Mouse (Mus musculus): ENCODE data around the gene Olfr867. TPM values are rescaled to one million over a fixed set of nuclear protein-coding genes. Genes with fewer than 3 reads are reported as not detected.

The Olfr867 gene
- not detected for total RNA-seq (2021)

DNA sequence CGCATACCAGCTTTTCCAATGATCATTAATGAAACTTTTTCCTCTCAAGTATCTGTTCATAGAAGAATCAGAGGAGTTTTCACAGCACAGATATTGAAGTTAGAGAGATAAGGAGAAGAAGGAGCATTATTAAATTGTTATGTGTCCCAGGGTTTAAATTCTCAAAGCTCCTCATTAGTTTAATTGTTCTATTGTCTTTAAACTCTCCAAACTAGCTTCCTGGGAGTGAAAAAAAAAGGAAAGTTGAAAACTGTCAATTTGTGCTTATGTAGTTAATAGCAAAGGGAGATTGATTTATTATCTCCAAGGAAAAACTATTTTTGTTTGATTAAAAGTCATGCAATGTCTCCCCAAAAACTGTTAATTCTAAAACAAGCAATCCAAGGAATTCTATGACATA lies at the start of gene Olfr867:
Gene Olfr867 (minus strand): TSS at position 101 of the 400 bp plus-strand sequence.
- DNase-seq = no peak
- intact Hi-C loops (cut with DNase I) = no loop called here

DNA sequence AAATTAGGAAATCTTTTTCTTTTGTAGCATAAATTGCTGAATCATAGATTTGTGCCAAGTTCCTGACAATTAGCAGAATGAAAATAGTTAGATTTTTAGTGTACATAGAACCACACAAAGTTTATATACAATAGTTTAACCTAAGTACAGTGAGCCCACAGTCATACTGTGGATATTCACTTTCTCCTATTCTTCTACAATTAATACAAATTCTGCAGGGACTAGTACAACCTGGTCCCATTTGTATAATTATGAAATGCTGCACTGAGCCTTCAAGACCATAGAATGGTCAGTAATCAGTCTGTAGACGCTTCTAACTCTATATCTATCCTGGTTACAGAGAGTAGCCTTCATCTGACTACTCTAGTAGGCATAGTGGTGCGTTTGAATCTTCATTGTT lies 41.0 kb upstream of the Olfr867 start, which contains the start of gene Olfr868:
Gene Olfr868 (plus strand): TSS at position 301 of the 400 bp plus-strand sequence.
- DNase-seq = no peak
- intact Hi-C loops (cut with DNase I) = no loop called here

DNA sequence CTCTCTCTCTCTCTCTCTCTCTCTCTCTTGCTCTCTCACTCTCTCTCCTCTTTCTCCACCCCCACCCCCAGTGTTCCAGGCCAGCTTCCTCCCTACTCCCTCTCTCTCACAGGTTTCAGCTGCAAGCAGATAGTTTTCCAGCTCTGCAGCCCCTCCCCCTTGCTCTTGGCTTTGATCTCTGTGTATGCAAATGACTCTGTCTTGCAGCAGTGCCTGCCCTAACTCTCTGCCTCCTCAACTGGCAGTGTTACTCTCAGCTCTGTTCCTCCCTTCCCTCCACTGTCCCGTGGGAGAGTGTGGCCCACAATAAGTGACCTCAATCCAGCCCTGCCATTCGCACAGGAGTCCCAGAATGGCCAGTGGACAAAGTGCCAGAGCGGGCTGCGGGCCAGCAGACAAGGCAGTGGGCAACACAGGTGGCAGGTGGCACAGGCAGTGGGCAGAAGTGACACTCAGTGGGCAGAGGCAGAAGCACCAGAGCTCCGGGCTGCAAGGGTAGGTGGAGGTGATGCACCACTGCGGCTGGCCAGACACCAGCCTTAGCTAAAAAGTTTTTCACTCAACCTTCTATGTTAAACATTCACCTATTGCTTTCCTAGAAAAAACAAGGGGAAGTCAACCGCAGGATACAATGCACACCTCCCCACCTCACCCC lies 16.3 kb upstream of the Olfr867 start:
- intact Hi-C loops (cut with DNase I) = no loop called here
- DNase-seq = no peak

GRCm38 (mm10) chr9:20071291-20071690 lies 13.9 kb upstream of the Olfr867 start:
- no peak for DNase-seq
- intact Hi-C loops (cut with DNase I) = no loop called here

GRCm38 (mm10) chr9:20070236-20070635 lies 12.9 kb upstream of the Olfr867 start:
- intact Hi-C loops (cut with DNase I) = no loop called here
- DNase-seq = no peak

DNA sequence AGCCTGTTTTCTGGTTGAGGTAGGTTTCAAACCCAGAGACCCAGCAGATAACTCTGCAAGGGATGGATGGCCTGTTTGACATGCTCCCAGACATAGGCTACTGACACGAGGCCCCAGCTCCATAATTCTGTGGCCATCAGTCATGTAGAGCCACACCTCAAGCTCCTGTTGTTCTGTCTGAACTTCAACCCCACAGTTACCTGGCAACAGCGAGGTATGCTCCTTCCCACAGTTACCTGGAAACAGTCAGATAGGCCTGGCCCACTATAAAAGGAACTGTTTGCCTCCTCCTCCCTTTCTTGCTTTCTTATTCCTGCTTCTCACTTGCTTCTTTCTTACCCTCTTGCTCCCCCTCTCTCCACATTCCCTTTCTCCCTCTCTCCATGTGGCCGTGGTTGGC lies 9.4 kb downstream of the Olfr867 start:
- intact Hi-C loops (cut with DNase I) = no loop called here
- DNase-seq = no peak

DNA sequence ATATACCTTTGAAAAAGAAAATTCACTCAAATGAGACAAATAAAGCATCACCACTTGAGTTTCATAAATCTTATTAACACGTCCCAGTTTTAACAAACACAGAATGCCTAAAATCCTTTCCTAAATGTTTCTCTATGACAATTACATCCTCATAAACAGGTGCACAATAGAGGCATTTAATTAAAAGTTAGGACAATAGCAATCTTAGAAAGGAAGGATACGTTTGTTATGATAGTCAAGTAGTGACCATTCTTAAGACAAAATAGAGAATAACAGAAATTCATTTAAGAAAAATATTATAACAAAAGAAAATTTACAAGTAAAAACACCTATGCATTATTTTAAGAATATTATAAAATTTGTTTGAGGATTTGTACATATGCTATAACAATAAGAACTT lies 29.4 kb downstream of the Olfr867 start, which contains the start of gene Olfr866:
Gene Olfr866 (minus strand): TSS at position 101 of the 400 bp plus-strand sequence.
- intact Hi-C loops (cut with DNase I) = no loop called here
- no peak for DNase-seq

Small RNA genes lying within 50 kb of the gene (microRNA-seq; reads per million reads assigned to microRNA genes)
- 0 reads per million in 2 experiments for gene Gm26231
- gene Gm44395 = 0 reads per million in 2 experiments

Other genes with a start within 250 kb of the Olfr867 start
- gene Olfr860, start 207.8 kb downstream of the Olfr867 start, total RNA-seq (2021) = not detected
- not detected for gene Olfr862, start 169.6 kb downstream of the Olfr867 start, total RNA-seq (2021)
- gene Olfr77, start 140.7 kb downstream of the Olfr867 start, total RNA-seq (2021) = not detected
- not detected for gene Olfr866, start 29.5 kb downstream of the Olfr867 start, total RNA-seq (2021)
- not detected for gene Olfr868, start 41.1 kb upstream of the Olfr867 start, total RNA-seq (2021)
- not detected for gene Olfr869, start 71.4 kb upstream of the Olfr867 start, total RNA-seq (2021)
- gene Olfr870, start 116.5 kb upstream of the Olfr867 start, total RNA-seq (2021) = not detected
- gene Olfr871, start 154.6 kb upstream of the Olfr867 start, total RNA-seq (2021) = not detected
- not detected for gene Olfr872, start 179.6 kb upstream of the Olfr867 start, total RNA-seq (2021)
- gene Olfr39, start 224.8 kb upstream of the Olfr867 start, total RNA-seq (2021) = not detected
- not detected for gene Olfr873, start 241.0 kb upstream of the Olfr867 start, total RNA-seq (2021)